Mouse (Mus musculus) common myeloid progenitor, adult 5-6 weeks (primary cell): ENCODE results near the gene Zfp853. TPM values are rescaled to one million over a fixed set of nuclear protein-coding genes. Genes with fewer than 3 reads are reported as not detected.

Experiments
- ATAC-seq: replicated peaks from 2 replicates; pipeline ENCODE4 v1.8.0; 2016; ENCODE audit warnings: low read depth, mild to moderate bottlenecking, moderate TSS enrichment, inconsistent platforms; ENCODE audit not compliant: poor library complexity, severe bottlenecking
- total RNA-seq: library from RNA; stranded (forward); fragments of 200-1000, 187-1606 nt; gene quantifications from 2 replicates; pipeline ENCODE4 v1.2.3, GENCODE M21; 2017

The Zfp853 gene
- total RNA-seq, 1 experiment from 2014 or later = not detected

- ATAC-seq = no peak
These were observed 1.9 kb upstream of the Zfp853 start for GRCm38 (mm10) chr5:143295330-143295729.

GRCm38 (mm10) chr5:143294862-143295261 lies 1.4 kb upstream of the Zfp853 start:
- no peak for ATAC-seq

GRCm38 (mm10) chr5:143292879-143293278 lies 544 bp downstream of the Zfp853 start:
- no peak for ATAC-seq

GRCm38 (mm10) chr5:143289299-143289698 lies 4.1 kb downstream of the Zfp853 start:
- ATAC-seq = no peak

GRCm38 (mm10) chr5:143288378-143288911 lies 5.0 kb downstream of the Zfp853 start:
- peak; percentile 58 for ATAC-seq

- ATAC-seq = peak; percentile 67
These were observed 5.6 kb downstream of the Zfp853 start for GRCm38 (mm10) chr5:143287774-143288328.

GRCm38 (mm10) chr5:143284762-143285161 lies 8.7 kb downstream of the Zfp853 start:
- ATAC-seq = no peak

- ATAC-seq = no peak
These were observed 14.2 kb downstream of the Zfp853 start for GRCm38 (mm10) chr5:143279247-143279646.

- no peak for ATAC-seq
These were observed 17.7 kb downstream of the Zfp853 start for GRCm38 (mm10) chr5:143275761-143276160.

- ATAC-seq = peak; percentile 63
These were observed 20.7 kb downstream of the Zfp853 start for GRCm38 (mm10) chr5:143272540-143273330.

GRCm38 (mm10) chr5:143272108-143272507 lies 21.3 kb downstream of the Zfp853 start:
- peak; percentile 40 for ATAC-seq

- ATAC-seq = no peak
These were observed 21.8 kb downstream of the Zfp853 start for GRCm38 (mm10) chr5:143271642-143272041.

GRCm38 (mm10) chr5:143270151-143270519 lies 23.3 kb downstream of the Zfp853 start:
- ATAC-seq = no peak

- ATAC-seq = peak; percentile 37
These were observed 23.9 kb downstream of the Zfp853 start, which contains the start of gene Zfp316 for GRCm38 (mm10) chr5:143269363-143270150. Gene Zfp316 (minus strand): TSS chr5:143270022.

GRCm38 (mm10) chr5:143268985-143269362 lies 24.4 kb downstream of the Zfp853 start:
- no peak for ATAC-seq

- ATAC-seq = no peak
These were observed 26.6 kb downstream of the Zfp853 start for GRCm38 (mm10) chr5:143266794-143267193.

GRCm38 (mm10) chr5:143265409-143265808 lies 28.0 kb downstream of the Zfp853 start:
- ATAC-seq = no peak

GRCm38 (mm10) chr5:143264689-143265088 lies 28.7 kb downstream of the Zfp853 start:
- ATAC-seq = no peak

- no peak for ATAC-seq
These were observed 31.8 kb downstream of the Zfp853 start for GRCm38 (mm10) chr5:143261636-143262035.

GRCm38 (mm10) chr5:143255802-143256201 lies 37.6 kb downstream of the Zfp853 start:
- no peak for ATAC-seq

GRCm38 (mm10) chr5:143255131-143255519 lies 38.3 kb downstream of the Zfp853 start:
- no peak for ATAC-seq
